Mouse (Mus musculus) heart, postnatal 0 days (tissue): ENCODE measurements around the gene Pitpnm3. TPM values are rescaled to one million over a fixed set of nuclear protein-coding genes. Genes with fewer than 3 reads are reported as not detected.

ENCODE experiments used
- ATAC-seq: fragments of 200-750 bp; cut with Nextera tagmentation; 2 replicates; pipeline ENCODE4 v1.8.0; 2017; ENCODE audit warnings: low read depth, moderate number of reproducible peaks, moderate library complexity; ENCODE audit not compliant: insufficient read depth
- DNase-seq: peaks from one replicate; pipeline ENCODE4 v3.0.0-alpha.2; 2016; ENCODE audit warnings: low spot score
- H3K27ac ChIP-seq: fragments of 300-500 bp; sonication (generic); 2 replicates; pipeline ENCODE4 v1.5.1; 2014; ENCODE audit warnings: low read depth, mild to moderate bottlenecking
- H3K27me3 ChIP-seq: fragments of 300-500 bp; sonication (generic); 2 replicates; pipeline ENCODE4 v1.6.1; 2014; ENCODE audit warnings: low read length, mixed read lengths; ENCODE audit not compliant: control insufficient read depth, insufficient read depth
- H3K36me3 ChIP-seq: fragments of 300-500 bp; sonication (generic); replicated peaks from 2 replicates; pipeline ENCODE4 v1.6.1; 2014; ENCODE audit warnings: low read length, mixed read lengths; ENCODE audit not compliant: control insufficient read depth, insufficient read depth
- H3K4me1 ChIP-seq: fragments of 300-500 bp; sonication (generic); 2 replicates; pipeline ENCODE4 v1.6.1; 2014; ENCODE audit warnings: antibody characterized with exemption; ENCODE audit not compliant: control insufficient read depth, insufficient read depth
- H3K4me2 ChIP-seq: fragments of 300-500 bp; sonication (generic); 2 replicates; pipeline ENCODE4 v1.6.1; 2014; ENCODE audit warnings: low read depth, mild to moderate bottlenecking, low read length, moderate library complexity
- H3K4me3 ChIP-seq: fragments of 300-500 bp; sonication (generic); 2 replicates; pipeline ENCODE4 v1.5.1; 2014; ENCODE audit warnings: low read depth, low read length
- H3K9ac ChIP-seq: fragments of 300-500 bp; sonication (generic); replicated peaks from 2 replicates; pipeline ENCODE4 v1.6.1; 2014; ENCODE audit warnings: low read depth, low read length, mixed read lengths
- H3K9me3 ChIP-seq: fragments of 300-500 bp; sonication (generic); replicated peaks from 2 replicates; pipeline ENCODE4 v1.6.1; 2016; ENCODE audit warnings: low read length; ENCODE audit not compliant: control insufficient read depth
- CTCF ChIP-seq: IDR thresholded peaks from 2 replicates; pipeline ENCODE4 v1.5.1; 2016; ENCODE audit warnings: antibody characterized with exemption, control low read depth, low read depth
- EP300 ChIP-seq: IDR thresholded peaks from 2 replicates; pipeline ENCODE4 v1.6.1; 2016; ENCODE audit warnings: antibody characterized with exemption, low read depth
- WGBS: fragments of 180-500 bp; shearing (Covaris S2); extraction: QIAGEN DNeasy Blood & Tissue Kit; methylation state at CpG from one replicate; pipeline ENCODE4 v1.1.7; 2014; 5-methylcytosine and 5-hydroxymethylcytosine counted together
- polyA plus RNA-seq: library from polyadenylated mRNA; unstranded; fragments of >200 nt; fragmentation: Nextera tagmentation; extraction: Ambion mirVana; gene quantifications from 2 replicates; pipeline ENCODE4 v1.2.1, GENCODE M21; 2015
- total RNA-seq: library from RNA; depleted of rRNA; stranded (reverse); fragments of >200 nt; gene quantifications from 2 replicates; pipeline ENCODE4 v1.2.3, GENCODE M21; 2014; ENCODE audit warnings: low replicate concordance

Gene Pitpnm3
- total and polyA plus RNA-seq, 2 experiments from 2014 or later: 0.38 to 1.0 TPM

DNA sequence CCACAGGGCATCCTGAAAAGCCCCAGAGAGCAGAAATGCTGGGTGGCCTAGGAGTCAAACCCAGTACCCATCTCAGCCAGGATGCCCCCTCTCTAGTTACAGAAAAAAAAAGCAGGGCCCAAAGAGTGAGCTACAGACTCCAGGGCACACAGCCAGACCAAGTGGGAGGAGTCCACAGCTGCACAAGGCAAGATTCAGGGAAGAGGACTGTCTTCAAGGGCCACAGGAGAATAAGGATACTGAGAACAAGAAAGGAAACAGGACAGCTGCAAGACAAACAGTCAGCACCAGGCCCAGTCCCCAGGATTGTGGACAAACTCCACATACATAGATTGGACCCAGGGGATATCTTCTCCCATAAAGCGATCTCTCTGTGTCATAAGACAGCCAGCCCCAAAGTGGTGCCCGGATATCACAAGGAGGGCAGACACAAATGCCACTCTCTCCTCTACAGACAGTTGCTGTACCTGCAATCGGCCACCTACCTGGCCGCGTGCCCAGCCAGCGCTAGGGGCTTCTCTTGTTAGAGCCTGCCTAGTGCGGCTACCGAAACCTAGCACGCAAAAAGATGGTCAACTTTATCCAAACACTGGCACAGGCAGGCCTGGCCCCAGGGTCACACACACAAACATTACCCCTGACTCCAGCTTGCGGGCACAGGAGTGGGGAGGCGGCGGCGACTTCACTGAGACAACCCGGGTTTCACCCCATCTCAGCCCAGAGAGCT, 85.2 kb downstream of the Pitpnm3 start:
- 28% methylated on average over 14 of the region's 14 CpGs for WGBS
- TF ChIP-seq CTCF: no peak
- TF ChIP-seq EP300: no peak
- Histone ChIP-seq H3K4me2 (peak overlapping the region; percentile 73), H3K9me3 (no peaks in the 10 kb centered on the region), H3K36me3 (peaks cover 19% of the 10 kb centered on the region; the same call in 1 of the 2 replicates), H3K4me1 (peaks cover 6% of the 10 kb centered on the region; the same call in 1 of the 2 replicates), H3K27ac (no peak overlapping the region), H3K9ac (peak overlapping the region; percentile 16; the same call in 1 of the 2 replicates), H3K4me3 (peak overlapping the region; percentile 42), H3K27me3 (peaks cover 4% of the 10 kb centered on the region; the same call in 1 of the 2 replicates)
- ATAC-seq: no peak
- DNase-seq: no peak

- Histone ChIP-seq H3K27me3 (peaks cover 4% of the 10 kb centered on the region; the same call in 1 of the 2 replicates), H3K9me3 (no peaks in the 10 kb centered on the region), H3K27ac (no peak overlapping the region), H3K4me1 (peaks cover 6% of the 10 kb centered on the region; the same call in 1 of the 2 replicates), H3K36me3 (peaks cover 22% of the 10 kb centered on the region; the same call in 1 of the 2 replicates), H3K4me3 (no peak overlapping the region), H3K4me2 (no peak overlapping the region), H3K9ac (no peak overlapping the region)
- WGBS: 84% methylated on average over 8 of the region's 8 CpGs
- ATAC-seq: no peak
- no peak for TF ChIP-seq CTCF
- no peak for TF ChIP-seq EP300
- DNase-seq: no peak
Observed at GRCm38 (mm10) chr11:72049171-72049759, 86.3 kb downstream of the Pitpnm3 start.

DNA sequence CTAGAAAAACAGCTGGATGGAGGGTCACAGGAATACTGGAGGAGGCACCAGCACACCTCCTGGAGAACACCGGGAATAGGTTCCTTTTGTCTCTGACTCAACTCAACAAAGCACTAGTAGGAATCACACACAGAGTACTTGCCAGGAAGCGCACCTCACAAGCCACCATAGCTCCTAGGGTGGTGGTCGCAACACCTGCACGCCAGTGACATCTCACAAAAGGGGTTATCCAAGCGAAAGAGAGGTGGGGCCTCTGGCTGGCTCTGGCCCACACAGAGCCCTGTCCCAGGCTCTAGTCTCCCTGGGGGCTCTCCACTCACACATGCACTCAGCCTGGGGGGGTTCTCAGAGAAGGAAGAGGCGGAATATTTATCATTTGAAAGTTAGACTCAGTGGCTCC, 86.8 kb downstream of the Pitpnm3 start:
- 77% methylated on average over 6 of the region's 6 CpGs for WGBS

DNA sequence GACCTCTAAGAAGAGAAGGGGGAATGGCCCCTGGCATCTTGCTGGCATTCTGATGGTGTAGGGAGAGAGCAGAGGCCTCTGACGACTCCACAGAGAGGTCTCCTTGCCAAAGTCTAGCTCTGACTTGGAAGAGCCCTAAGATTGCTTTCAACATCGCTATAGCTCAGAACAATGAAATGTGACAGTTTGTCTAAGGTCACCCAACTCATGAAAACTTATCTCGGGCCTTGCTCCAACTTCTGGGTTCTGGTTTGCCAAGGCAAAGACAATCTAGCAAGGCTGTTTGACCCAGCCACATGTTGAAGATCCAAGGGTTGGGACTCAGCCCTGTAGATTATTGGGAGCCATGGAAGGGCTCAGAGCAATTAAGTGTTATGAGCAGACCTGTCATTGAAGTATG, 91.3 kb downstream of the Pitpnm3 start:
- no peak for ATAC-seq
- H3K4me2 ChIP-seq: peak overlapping the region; percentile 73; the same call in 1 of the 2 replicates

More for the DNA sequence above, 86.8 kb downstream of the Pitpnm3 start:
- Histone ChIP-seq H3K36me3 (peaks cover 22% of the 10 kb centered on the region; the same call in 1 of the 2 replicates), H3K4me2 (no peak overlapping the region), H3K27me3 (peaks cover 4% of the 10 kb centered on the region; the same call in 1 of the 2 replicates), H3K9me3 (no peaks in the 10 kb centered on the region), H3K4me3 (no peak overlapping the region), H3K27ac (no peak overlapping the region), H3K9ac (no peak overlapping the region), H3K4me1 (peaks cover 11% of the 10 kb centered on the region; the same call in 1 of the 2 replicates)
- DNase-seq (no peak), ATAC-seq (no peak)
- TF ChIP-seq CTCF (no peak), EP300 (no peak)

GRCm38 (mm10) chr11:72042631-72043030, 92.9 kb downstream of the Pitpnm3 start:
- WGBS: under 1% methylated on average over 14 of the region's 14 CpGs
- Histone ChIP-seq H3K9me3 (no peaks in the 10 kb centered on the region), H3K36me3 (peaks cover 22% of the 10 kb centered on the region; the same call in 1 of the 2 replicates), H3K4me2 (peak overlapping the region; percentile 73), H3K4me3 (peak overlapping the region; percentile 56), H3K9ac (peak overlapping the region; percentile 58; the same call in 1 of the 2 replicates), H3K4me1 (peaks cover 23% of the 10 kb centered on the region), H3K27ac (no peak overlapping the region), H3K27me3 (0 out of 2 replicates have a peak, but pooled peaks cover 4% of the 10 kb centered on the region)
- 0 out of 2 replicates have a peak, but pooled peaks have one; percentile 1 for ATAC-seq
- TF ChIP-seq CTCF (no peak), EP300 (no peak)
- no peak for DNase-seq

More for the DNA sequence above, 91.3 kb downstream of the Pitpnm3 start:
- peaks cover 22% of the 10 kb centered on the region; the same call in 1 of the 2 replicates for H3K36me3 ChIP-seq
- no peaks in the 10 kb centered on the region for H3K27me3 ChIP-seq
- H3K9me3 ChIP-seq: no peaks in the 10 kb centered on the region
- H3K9ac ChIP-seq: no peak overlapping the region
- DNase-seq: no peak
- H3K4me3 ChIP-seq: no peak overlapping the region
- WGBS: 63% methylated on average over 3 of the region's 3 CpGs
- TF ChIP-seq CTCF (no peak), EP300 (no peak)
- no peak overlapping the region for H3K27ac ChIP-seq
- H3K4me1 ChIP-seq: peaks cover 23% of the 10 kb centered on the region
